Mouse (Mus musculus) embryonic facial prominence, embryonic 12.5 days (tissue): Measurements from ENCODE around the gene Psen1. TPM values are rescaled to one million over a fixed set of nuclear protein-coding genes. Genes with fewer than 3 reads are reported as not detected.

Experiments
- ATAC-seq: fragments of 200-750 bp; cut with Nextera tagmentation; 2 replicates; pipeline ENCODE4 v1.8.0; 2017; ENCODE audit not compliant: insufficient number of reproducible peaks, insufficient read depth, low FRiP score, low TSS enrichment
- H3K27ac ChIP-seq: fragments of 300-500 bp; sonication (generic); 2 replicates; pipeline ENCODE4 v1.5.1; 2016; ENCODE audit warnings: mild to moderate bottlenecking
- H3K27me3 ChIP-seq: fragments of 300-500 bp; sonication (generic); 2 replicates; pipeline ENCODE4 v1.6.1; 2016; ENCODE audit warnings: mild to moderate bottlenecking, moderate library complexity
- H3K36me3 ChIP-seq: fragments of 300-500 bp; sonication (generic); 2 replicates; pipeline ENCODE4 v1.6.1; 2016; ENCODE audit warnings: mild to moderate bottlenecking
- H3K4me1 ChIP-seq: fragments of 300-500 bp; sonication (generic); 2 replicates; pipeline ENCODE4 v1.6.1; 2016
- H3K4me2 ChIP-seq: fragments of 300-500 bp; sonication (generic); replicated peaks from 2 replicates; pipeline ENCODE4 v1.6.1; 2016; ENCODE audit warnings: mild to moderate bottlenecking, moderate library complexity
- H3K4me3 ChIP-seq: fragments of 300-500 bp; sonication (generic); 2 replicates; pipeline ENCODE4 v1.5.1; 2016; ENCODE audit warnings: mild to moderate bottlenecking
- H3K9ac ChIP-seq: fragments of 300-500 bp; sonication (generic); 2 replicates; pipeline ENCODE4 v1.6.1; 2016; ENCODE audit warnings: mild to moderate bottlenecking, moderate library complexity
- H3K9me3 ChIP-seq: fragments of 300-500 bp; sonication (generic); 2 replicates; pipeline ENCODE4 v1.6.1; 2016; ENCODE audit warnings: mild to moderate bottlenecking, moderate library complexity
- WGBS: fragments of 180-500 bp; shearing (Covaris S2); methylation state at CpG from one replicate; pipeline ENCODE4 v1.1.7; 2016; 5-methylcytosine and 5-hydroxymethylcytosine counted together
- polyA plus RNA-seq: library from polyadenylated mRNA; unstranded; fragments of >200 nt; fragmentation: Nextera tagmentation; extraction: Ambion mirVana; gene quantifications from 2 replicates; pipeline ENCODE4 v1.2.1, GENCODE M21; 2016

Psen1 gene
- polyA plus RNA-seq, 1 experiment from 2014 or later, result 64.2 TPM

- Histone ChIP-seq H3K9me3 (no peaks in the 10 kb centered on the region), H3K4me3 (no peak overlapping the region), H3K4me1 (no peaks in the 10 kb centered on the region), H3K27ac (no peak overlapping the region), H3K36me3 (peaks cover 77% of the 10 kb centered on the region), H3K9ac (no peak overlapping the region), H3K27me3 (no peaks in the 10 kb centered on the region), H3K4me2 (no peak overlapping the region)
- 94% methylated on average over 5 of the region's 5 CpGs for WGBS
- ATAC-seq, result no peak
These were observed 44.3 kb downstream of the Psen1 start for GRCm38 (mm10) chr12:83732225-83732624.

- 94% methylated on average over 10 of the region's 10 CpGs for WGBS
- Histone ChIP-seq H3K36me3 (peaks cover 66% of the 10 kb centered on the region), H3K4me1 (no peaks in the 10 kb centered on the region)
These were observed 46.1 kb downstream of the Psen1 start for GRCm38 (mm10) chr12:83734047-83734446.

DNA sequence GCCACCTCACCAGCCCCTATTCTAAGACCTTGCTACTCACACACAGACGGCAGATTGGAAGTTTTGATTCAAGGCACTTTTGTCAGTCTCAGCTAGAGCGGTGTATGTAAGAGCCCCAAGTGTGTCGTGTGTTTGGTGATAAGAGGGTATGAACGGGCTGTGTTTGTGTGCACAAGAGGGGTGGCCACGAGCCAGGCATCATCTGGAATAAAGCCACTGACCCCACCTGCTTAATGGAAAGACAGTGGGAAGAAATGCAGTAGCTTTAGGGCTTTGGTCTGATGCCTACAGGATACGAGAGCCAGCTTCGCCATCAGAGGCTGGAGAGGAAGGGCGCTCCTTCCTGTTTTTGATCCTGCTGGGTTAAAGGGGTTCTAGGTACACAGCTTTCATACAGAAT is 48.3 kb downstream of the Psen1 start:
- Histone ChIP-seq H3K27me3 (no peaks in the 10 kb centered on the region), H3K4me2 (no peak overlapping the region), H3K4me1 (no peaks in the 10 kb centered on the region), H3K9me3 (no peaks in the 10 kb centered on the region), H3K9ac (no peak overlapping the region), H3K4me3 (no peak overlapping the region), H3K27ac (no peak overlapping the region), H3K36me3 (peaks cover 46% of the 10 kb centered on the region)
- 88% methylated on average over 8 of the region's 8 CpGs for WGBS
- ATAC-seq, result no peak

More at GRCm38 (mm10) chr12:83734047-83734446, 46.1 kb downstream of the Psen1 start:
- H3K9me3 ChIP-seq, result no peaks in the 10 kb centered on the region
- no peak for ATAC-seq
- H3K4me2 ChIP-seq, result no peak overlapping the region
- no peaks in the 10 kb centered on the region for H3K27me3 ChIP-seq
- H3K27ac ChIP-seq, result no peak overlapping the region
- no peak overlapping the region for H3K9ac ChIP-seq
- H3K4me3 ChIP-seq, result no peak overlapping the region

DNA sequence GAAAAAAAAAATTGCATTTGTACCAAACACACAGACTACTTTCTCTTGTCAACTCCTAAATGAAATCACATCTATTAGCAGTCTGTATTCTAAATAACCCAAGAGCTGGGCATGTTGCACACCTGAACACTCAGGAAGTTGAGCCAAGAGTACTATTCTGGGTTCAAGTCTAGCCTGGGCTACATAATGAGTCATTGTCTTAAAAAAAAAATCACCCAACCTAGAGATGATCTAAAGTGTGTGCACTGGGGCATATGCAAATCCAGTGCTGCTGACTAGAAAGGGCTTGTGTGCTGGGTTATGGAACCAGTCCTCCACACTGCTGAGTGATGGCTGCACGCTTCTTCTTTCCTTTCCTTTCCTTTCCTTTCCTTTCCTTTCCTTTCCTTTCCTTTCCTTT is 50.7 kb downstream of the Psen1 start:
- no peaks in the 10 kb centered on the region for H3K4me1 ChIP-seq
- H3K9me3 ChIP-seq, result no peaks in the 10 kb centered on the region
- no peak for ATAC-seq
- no peak overlapping the region for H3K4me3 ChIP-seq
- 93% methylated on average over 1 of the region's 1 CpGs for WGBS
- no peak overlapping the region for H3K4me2 ChIP-seq
- no peaks in the 10 kb centered on the region for H3K27me3 ChIP-seq
- no peak overlapping the region for H3K27ac ChIP-seq
- no peak overlapping the region for H3K9ac ChIP-seq
- H3K36me3 ChIP-seq, result peaks cover 23% of the 10 kb centered on the region

DNA sequence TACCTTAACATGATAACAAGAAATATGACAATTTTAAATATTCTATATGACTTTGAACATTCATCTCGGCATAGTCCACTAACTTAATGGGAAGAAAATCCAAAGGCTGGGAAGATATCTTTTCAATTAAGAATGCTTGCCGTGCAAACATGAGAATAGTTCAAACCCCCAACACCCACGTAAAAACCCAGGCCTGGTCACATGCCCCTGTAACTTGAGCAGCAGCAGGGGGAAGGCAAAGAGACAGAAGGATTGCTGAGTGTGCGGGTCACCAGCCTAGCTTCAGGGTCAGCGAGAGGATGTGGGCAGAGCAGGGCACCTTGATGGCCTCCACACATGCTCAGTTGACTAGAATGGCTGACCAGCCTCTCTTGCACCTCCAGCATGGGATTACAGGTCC is 53.8 kb downstream of the Psen1 start:
- no peaks in the 10 kb centered on the region for H3K27me3 ChIP-seq
- no peak overlapping the region for H3K4me2 ChIP-seq
- H3K9ac ChIP-seq, result no peak overlapping the region
- WGBS, result 43% methylated on average over 5 of the region's 5 CpGs
- no peaks in the 10 kb centered on the region for H3K9me3 ChIP-seq
- no peaks in the 10 kb centered on the region for H3K36me3 ChIP-seq
- H3K4me3 ChIP-seq, result no peak overlapping the region
- H3K27ac ChIP-seq, result no peak overlapping the region
- no peaks in the 10 kb centered on the region for H3K4me1 ChIP-seq
- ATAC-seq, result no peak

DNA sequence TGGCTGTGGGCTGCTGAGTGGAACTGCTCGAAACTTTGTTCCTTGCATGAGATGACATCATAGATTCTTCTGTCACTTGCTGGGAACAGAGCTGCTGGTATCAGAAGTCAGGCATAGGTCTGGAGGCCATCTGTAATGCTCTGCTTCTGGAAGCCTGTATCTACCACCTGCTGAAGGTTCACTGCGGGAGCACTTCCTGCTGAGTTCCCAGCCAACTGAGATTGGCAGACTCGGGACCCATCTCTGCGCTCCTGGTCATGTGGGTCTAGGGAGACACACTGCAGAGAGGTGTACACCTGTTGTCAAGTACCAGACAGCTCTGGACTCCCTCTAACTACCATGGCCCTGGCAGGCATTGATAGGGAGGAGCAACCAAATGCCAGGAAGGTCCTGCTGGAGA is 54.9 kb downstream of the Psen1 start:
- Histone ChIP-seq H3K9ac (no peak overlapping the region), H3K27me3 (no peaks in the 10 kb centered on the region), H3K36me3 (no peaks in the 10 kb centered on the region), H3K4me1 (no peaks in the 10 kb centered on the region), H3K4me3 (no peak overlapping the region), H3K9me3 (no peaks in the 10 kb centered on the region), H3K4me2 (no peak overlapping the region), H3K27ac (no peak overlapping the region)
- no peak for ATAC-seq
- WGBS, result 89% methylated on average over 4 of the region's 4 CpGs

- Histone ChIP-seq H3K36me3 (no peaks in the 10 kb centered on the region), H3K9ac (no peak overlapping the region), H3K4me2 (no peak overlapping the region), H3K27me3 (no peaks in the 10 kb centered on the region), H3K4me1 (no peaks in the 10 kb centered on the region), H3K9me3 (no peaks in the 10 kb centered on the region), H3K4me3 (no peak overlapping the region), H3K27ac (no peak overlapping the region)
- 70% methylated on average over 3 of the region's 3 CpGs for WGBS
- no peak for ATAC-seq
These were observed 55.8 kb downstream of the Psen1 start for GRCm38 (mm10) chr12:83743712-83744111.

DNA sequence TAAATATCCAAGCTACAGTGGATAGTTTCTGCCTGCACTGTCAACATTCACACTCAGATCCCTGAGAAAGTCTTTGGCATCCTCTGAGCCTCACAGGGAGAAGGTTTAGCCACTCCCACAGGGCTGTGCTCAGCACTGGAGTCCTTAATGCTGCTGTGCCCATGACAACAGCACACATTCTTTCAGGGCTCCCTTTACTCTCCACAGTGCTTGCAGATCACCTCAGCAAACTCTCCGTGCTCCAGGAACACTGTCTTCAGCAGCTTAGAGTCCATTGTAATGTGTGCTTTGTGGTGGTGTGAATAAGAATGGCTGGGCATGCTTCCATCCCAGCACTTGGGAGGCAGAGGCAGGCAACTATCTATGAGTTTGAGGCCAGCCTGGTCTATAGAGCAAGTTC is 61.2 kb downstream of the Psen1 start:
- Histone ChIP-seq H3K9me3 (no peaks in the 10 kb centered on the region), H3K27me3 (no peaks in the 10 kb centered on the region), H3K4me3 (no peak overlapping the region), H3K4me1 (peaks cover 7% of the 10 kb centered on the region; the same call in 1 of the 2 replicates), H3K27ac (no peak overlapping the region), H3K4me2 (no peak overlapping the region), H3K9ac (no peak overlapping the region), H3K36me3 (no peaks in the 10 kb centered on the region)
- WGBS, result 56% methylated on average over 1 of the region's 1 CpGs
- no peak for ATAC-seq

DNA sequence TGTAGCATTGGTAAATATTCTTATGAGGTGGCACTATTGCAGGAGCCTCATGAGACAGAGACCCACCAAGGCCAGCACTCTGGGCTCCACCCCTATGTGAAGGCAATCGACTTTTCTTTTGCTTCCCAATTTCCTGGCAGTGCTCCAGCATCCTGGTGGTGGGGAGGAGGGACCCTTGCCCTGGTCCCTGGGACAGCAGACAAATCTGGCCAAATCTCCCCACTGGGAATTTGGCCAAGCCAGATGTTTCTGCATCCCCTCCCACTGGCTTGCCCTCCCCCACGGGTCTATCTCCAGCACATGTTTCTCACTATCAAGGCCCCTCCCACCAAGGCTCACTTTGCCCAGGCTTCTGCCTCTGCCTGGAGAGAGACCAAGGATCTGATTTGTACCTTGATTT is 64.5 kb downstream of the Psen1 start:
- Histone ChIP-seq H3K36me3 (no peaks in the 10 kb centered on the region), H3K9me3 (no peaks in the 10 kb centered on the region), H3K9ac (no peak overlapping the region), H3K4me2 (no peak overlapping the region), H3K4me3 (no peak overlapping the region), H3K4me1 (peaks cover 7% of the 10 kb centered on the region; the same call in 1 of the 2 replicates), H3K27ac (no peak overlapping the region; the same call in 1 of the 2 replicates), H3K27me3 (no peaks in the 10 kb centered on the region)
- WGBS, result 33% methylated on average over 2 of the region's 2 CpGs
- no peak for ATAC-seq

DNA sequence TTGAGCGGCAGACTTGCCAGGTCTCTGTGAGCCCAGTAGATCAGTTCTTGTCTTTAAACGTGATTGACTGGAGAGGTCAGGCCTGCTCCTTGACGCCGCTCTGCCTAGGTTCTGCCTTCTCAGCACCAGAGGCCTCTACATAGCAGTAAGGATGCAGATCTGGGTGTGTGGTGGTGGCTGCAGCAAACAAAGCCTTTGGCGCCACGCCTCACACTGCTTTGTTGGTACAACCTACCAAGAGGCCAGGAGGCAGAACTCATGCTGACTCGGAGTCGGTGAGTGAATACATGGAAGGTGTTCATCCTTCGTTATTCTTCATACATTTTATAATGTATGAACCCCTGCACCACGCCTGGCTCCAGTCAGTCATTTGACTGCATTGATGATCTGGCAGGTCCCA is 70.8 kb downstream of the Psen1 start:
- no peak for ATAC-seq
- 86% methylated on average over 10 of the region's 10 CpGs for WGBS
- Histone ChIP-seq H3K36me3 (no peaks in the 10 kb centered on the region), H3K4me3 (no peak overlapping the region), H3K27ac (no peak overlapping the region), H3K4me1 (peaks cover 12% of the 10 kb centered on the region), H3K9ac (no peak overlapping the region), H3K27me3 (no peaks in the 10 kb centered on the region), H3K4me2 (no peak overlapping the region), H3K9me3 (no peaks in the 10 kb centered on the region)

- no peak overlapping the region for H3K9ac ChIP-seq
- no peak overlapping the region for H3K4me2 ChIP-seq
- H3K36me3 ChIP-seq, result no peaks in the 10 kb centered on the region
- ATAC-seq, result no peak
- H3K4me1 ChIP-seq, result peaks cover 24% of the 10 kb centered on the region
- no peaks in the 10 kb centered on the region for H3K9me3 ChIP-seq
- H3K27me3 ChIP-seq, result no peaks in the 10 kb centered on the region
- no peak overlapping the region for H3K27ac ChIP-seq
- no peak overlapping the region for H3K4me3 ChIP-seq
- 84% methylated on average over 2 of the region's 2 CpGs for WGBS
These were observed 72.2 kb downstream of the Psen1 start for GRCm38 (mm10) chr12:83760201-83760600.

DNA sequence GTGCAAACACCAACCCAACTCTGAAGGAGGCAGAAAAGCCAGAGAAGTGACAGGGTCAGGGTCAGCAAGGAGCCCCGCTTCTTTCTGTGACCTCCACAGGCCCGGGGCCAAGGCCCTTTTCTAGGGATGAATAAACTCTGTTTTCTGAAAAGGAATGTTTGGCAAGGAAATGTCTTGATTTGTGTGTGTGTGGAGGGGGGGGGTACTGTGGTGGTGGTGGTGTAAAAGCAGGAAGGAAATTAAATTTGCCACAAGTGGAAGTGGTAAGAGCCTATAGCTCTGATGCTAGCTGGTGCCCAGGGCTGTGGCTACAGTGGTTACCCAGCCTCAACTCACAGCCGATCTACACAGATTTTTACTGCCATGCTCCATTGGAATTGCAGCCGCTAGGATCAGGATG is 74.8 kb downstream of the Psen1 start:
- Histone ChIP-seq H3K27me3 (no peaks in the 10 kb centered on the region), H3K9ac (no peak overlapping the region), H3K9me3 (no peaks in the 10 kb centered on the region), H3K4me1 (peaks cover 26% of the 10 kb centered on the region), H3K4me2 (no peak overlapping the region), H3K36me3 (no peaks in the 10 kb centered on the region), H3K4me3 (no peak overlapping the region), H3K27ac (no peak overlapping the region)
- 17% methylated on average over 4 of the region's 4 CpGs for WGBS
- ATAC-seq, result no peak
